Mouse (Mus musculus) c-Kit-positive CD71-positive TER-119-negative erythroid progenitor cells, embryonic 14.5 days (primary cell): ENCODE data around the gene Nploc4.
A peak's percentile ranks its signal among the peaks of the same experiment; 100 is the strongest.

Experiments
- DNase-seq: peaks from one replicate; pipeline ENCODE4 v3.0.0-alpha.2; 2013; ENCODE audit warnings: low read depth

Nploc4 gene

DNA sequence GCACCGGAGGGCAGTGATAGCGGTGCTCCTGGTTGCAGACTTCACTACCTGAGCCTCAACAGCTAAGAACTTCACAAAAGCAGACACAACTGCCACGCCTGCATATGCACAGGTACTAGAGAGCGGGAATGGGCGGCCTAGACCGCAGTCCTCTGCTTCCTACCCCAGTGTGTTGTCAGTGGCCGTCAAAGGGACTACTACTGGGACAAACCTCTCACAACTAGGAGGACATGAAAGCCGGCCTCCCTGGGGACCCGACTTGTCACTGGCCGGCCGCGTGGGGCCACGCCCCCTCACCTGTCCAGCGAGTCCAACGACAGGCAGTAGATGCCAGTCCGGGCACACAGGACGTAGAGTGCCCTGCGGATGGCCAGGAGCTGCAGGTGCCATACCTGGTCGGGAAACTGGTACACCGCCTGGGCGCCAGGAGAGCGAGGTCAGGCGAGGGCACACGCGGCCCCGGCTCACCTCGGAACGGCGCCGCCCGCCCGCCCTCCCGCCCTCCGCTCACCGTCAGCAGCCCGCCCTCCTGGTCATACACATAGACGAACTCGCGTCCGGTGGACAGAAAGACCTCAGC, 59.4 kb downstream of the Nploc4 start:
- DNase-seq = no peak

DNA sequence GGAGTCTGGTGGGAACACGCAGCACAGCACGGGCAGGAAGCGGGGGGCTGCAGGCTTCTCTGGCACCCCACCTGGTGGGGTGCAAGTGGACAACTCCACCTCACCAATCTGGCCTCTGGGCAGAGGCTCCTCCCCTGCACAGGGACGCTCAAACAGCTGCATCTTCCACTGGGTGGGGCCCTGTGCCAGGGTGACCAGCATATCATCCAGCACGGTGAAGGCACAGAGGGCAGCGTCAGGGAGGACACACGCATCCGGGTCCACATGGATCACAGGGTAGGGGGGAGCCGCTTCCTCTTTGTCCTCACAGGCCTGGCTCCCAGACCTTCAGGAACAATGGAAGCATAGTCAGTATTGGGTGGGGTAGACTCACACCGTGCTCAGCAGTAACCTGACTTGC, 60.2 kb downstream of the Nploc4 start:
- DNase-seq = no peak

DNA sequence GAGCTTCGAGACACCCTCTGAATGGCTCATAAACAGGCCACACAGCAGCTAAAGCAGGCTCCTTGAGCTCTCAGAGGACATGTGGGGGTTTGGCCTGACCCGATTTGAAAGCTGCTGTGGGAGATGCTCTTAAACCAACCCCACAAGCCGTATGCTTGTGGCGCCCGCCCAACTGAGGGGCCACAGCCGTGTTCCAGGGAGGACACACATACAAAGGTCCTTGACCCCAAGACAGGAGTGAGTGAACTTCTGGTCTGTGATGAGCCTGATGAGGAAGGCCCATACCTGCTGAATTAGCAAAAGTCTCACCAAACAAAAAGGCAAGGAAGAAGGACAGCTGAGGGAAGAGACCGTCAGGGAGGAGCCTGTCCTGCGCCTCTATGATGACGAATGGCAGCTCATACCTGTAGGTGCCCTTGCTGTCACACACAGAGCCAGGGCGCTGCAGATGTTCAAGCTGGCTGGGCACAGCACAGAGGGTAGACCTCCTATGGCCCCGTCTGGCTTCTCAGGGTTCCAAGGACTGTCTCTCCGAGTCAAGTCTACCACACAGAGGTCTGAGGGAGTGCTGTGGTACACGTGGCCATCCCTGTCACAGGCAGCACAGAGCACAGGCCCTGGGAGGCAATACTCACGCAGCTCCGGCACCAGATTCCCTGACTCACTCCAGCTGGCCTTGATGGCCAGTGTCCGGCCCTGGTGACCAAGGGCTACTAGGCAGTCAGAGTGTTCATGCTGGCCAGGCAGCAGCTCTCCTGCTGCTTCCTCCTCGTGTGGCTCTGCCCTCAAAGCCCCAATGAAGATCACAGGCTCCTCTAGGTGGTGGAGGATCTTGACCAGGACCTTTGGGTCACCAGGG, 61.0 kb downstream of the Nploc4 start:
- DNase-seq = no peak

DNA sequence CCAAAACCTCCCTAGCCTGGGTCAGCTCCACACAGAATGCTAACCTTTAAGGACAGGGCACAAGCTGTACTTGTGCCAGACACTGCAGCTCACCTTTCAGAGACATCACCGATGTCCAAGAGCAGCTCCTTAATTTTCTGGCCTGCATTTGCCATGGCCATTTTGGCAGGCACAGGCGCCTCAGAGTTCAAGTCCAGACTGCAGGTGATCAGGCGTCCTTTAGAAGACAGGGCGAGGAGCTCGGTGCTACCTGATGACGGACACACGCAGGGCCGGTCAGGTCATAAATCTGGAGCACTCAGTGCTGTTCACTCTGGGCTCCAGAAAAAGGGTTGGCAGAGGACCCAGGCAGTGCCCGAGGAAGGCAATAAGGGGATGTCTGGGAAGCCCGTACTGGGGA, 62.2 kb downstream of the Nploc4 start:
- no peak for DNase-seq

DNA sequence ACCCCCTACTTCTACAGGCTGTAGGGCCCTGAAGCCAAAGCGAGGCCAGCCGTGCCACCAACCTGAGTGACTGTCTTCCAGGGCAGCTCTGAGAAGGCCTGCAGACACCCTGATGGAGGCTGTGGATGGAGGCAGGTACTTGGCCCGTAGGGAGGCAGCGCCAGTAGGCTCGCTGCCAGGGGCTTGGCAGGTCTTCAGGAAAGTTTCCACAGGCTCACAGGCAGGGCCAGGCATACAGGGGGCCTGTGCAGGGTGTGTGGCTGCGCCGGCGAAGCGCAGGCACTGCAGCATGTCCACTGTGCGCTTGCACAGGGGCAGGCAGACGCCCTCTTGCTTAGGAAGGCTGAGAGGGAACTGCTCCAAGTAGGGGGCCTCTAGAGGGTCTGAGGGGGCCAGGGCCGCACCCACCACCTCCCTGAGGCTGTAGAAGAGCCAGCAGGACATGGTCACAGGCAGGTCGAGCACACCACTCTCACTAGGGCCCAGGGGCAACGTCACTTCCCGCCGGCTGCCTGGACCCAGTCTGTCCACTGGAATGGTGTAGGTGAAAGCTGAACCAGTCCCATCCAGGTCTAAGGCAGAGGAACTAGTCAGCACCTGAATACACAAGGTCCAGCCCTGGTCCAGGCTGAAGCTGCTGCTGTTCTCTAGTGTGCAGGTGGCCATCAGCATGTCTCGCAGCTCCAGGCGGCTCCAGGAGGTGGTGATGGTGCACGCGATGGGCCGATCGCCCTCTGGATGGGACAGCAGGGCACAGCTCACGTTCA, 63.5 kb downstream of the Nploc4 start:
- DNase-seq = no peak

DNA sequence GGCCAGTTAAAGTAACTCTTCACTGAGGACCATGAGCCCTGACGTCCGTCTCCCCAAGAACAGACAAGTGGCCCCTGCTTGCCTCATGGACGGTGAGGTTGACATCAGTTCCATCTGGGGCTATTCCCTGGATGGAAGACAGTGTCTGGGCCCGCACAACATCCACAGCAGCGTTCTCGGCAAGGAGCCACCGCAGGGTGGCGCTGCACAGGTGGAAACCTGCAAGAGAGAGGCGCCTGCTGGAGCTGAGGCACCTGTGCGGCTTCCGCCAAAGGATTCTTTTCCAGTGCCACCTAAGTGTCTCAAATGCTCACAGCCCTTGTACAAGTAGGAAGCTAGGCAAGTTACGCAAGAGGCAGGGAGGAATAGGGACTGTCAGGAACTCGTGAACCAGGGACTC, 64.5 kb downstream of the Nploc4 start:
- no peak for DNase-seq

DNA sequence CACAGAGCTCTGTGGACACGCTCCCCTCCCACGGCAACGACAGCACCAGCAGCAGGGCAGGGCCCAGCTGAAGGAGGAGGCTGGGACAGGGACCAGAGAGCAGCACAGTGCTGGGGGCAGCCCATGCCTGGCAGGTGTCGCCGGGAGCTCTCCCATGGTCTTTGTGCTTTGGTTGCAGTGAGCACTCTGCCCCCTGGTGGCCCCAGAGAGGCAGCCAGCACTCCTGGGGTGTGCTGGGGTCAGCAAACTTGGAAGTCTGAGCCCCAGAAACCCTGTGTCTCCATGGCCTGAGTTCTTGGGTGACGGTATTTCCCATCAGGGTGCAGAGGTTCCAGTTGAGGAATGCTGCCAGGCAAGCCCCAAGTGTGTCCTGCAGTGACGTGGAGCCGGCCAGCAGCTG, 67.9 kb downstream of the Nploc4 start:
- DNase-seq = peak; percentile 41

DNA sequence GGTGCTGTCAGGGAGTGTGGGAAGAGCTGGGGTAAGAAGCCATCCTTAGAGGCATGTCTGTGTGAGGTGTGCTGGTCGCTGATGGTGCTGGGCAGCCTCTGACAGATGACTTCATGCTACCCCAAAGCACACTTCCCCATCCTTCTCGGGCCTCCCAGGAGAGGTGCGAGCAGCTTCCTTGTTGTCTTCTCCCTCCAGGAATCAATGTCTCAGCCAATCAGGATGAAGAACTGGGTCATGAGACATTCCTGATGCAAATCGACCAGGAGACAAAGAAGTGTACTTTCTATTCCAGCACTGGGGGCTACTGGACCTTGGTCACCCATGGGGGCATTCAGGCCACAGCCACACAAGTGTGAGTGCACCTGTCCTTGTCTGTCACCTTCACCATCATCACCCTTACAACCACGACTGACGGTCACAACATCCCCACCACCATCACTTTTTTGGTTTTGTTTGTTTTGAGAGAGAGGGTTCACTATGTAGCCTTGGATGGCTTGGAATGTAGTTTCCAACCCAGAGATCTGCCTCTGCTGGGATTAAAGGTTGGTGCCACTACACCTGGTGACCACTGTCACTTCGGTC, 71.0 kb downstream of the Nploc4 start:
- no peak for DNase-seq

DNA sequence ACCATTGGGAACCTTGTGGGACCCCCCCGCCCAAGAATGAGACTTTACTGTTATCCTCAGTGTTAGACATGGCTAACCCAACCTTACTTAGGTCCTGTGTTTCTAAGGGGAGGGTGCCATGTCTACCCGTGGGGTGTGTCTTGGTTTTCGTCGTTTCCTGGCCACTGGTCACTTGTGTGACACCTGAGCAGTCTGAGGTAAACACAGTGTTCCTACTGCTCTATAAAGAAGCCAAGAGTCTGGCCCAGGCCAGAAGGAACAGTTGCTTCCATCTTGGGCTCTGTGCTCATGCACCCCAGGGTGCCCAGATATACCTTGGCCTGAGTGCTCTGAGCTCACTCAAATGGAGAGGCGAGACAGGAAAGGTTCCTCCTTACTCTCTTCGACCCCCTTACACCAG, 74.6 kb downstream of the Nploc4 start:
- DNase-seq = no peak

DNA sequence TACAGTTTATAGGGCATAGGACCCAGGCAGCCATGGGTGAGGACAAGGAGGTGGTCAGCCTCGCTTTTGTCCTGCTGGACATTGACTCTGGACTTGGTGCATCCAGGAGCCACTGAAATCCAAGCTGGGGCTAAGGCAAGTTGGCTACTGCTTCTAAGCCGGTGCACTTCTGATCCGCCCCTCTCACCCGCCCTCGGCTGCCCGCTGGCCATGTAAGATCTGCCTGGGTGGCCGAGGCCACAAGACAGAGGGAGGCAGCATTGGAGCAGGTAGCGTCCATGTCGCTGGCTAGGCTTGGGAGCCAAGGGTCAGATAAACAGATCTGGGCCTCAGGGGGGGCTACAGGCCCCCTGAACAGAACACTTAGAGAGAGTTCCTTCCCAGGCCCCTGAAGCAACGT, 76.2 kb downstream of the Nploc4 start, which contains the start of gene Fscn2:
Gene Fscn2, plus strand, starts transcription at position 240 of the 400 bp plus-strand sequence.
- no peak for DNase-seq

DNA sequence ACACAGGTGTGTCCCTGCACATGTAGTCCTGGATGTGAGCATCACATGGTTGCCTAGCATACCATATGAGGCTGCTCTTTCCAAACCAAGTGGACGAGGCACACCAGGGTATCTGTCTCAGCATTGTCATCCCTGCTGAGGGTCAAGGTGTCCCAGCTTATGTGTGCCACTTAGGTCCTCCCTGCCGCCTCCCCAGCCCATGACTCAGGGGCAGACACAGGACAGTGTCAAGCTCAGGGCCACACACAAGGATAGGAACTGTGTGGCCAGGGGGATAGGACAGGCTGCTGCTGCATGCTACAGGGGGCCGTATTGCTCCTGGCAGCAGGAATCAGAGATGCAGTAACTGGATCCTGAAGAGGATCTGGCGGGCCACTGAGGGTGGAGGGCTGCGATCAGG, 76.8 kb downstream of the Nploc4 start:
- no peak for DNase-seq

DNA sequence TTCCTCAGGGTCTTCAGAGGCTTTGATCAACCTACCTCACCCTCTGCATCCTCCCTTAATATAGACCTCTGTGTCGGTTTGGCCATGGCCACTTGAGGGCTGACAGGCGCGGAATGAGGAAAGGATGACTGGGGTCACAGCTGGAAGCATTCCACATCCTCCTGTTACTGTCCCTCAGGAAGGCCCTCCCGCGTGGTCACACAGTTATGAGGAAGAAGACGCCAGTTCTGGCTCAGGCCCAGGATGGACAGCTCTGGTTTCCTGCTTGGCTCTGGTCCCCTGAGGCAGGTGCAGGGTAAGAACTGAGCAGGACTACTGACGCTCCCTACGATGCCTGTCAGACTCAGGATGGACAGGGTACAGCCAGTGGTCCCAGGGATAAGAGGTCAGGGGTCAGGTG, 77.4 kb downstream of the Nploc4 start:
- no peak for DNase-seq

DNA sequence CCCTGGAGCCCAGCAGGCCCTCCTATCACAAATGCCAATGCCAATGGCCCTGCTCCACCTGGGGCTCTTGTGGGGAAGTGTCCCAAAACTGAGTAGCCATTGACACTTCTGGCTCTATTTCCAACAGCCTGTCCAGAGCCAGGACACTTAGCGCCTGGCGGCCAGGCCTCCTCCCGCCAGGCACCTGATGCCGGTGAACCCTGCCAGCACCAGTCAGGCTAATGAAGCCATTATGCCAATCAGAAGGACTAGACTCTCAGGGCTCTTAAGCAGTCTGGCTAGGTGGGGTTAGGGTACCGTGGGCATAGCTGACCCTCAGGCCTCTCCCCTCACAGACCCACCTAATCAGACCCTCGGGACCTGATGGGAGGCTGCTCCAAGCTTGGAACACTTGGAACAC, 78.1 kb downstream of the Nploc4 start:
- DNase-seq = no peak

DNA sequence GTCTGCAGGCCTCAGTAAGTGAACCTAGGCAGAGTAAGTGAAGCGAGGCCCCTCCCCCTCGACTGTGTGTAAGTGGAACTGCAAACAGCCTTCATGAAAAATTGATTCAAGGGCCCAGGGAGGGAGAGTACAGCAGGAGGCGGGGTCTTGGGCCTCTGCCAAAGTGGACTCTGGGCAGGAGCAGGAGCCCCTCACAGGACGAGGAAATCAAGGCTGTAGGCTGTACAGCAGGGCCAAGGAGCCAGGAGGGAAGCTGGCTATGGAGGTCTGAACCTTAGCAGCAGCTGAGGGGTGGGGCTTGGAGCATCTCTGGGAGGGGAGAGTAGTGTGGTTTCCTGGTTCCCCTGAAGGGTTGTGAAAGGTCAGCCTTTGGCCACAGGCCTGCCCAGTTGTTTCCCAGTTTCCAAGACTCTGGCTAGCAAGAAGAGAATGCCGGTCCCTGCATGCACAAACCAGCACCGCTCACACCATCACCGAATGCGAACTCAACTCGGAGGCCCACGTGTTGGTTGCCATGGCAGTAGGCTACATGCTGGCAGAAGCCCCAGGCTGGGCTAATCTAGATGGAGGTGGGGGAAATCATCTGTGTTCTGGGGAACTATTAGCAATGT, 79.6 kb downstream of the Nploc4 start:
- no peak for DNase-seq

DNA sequence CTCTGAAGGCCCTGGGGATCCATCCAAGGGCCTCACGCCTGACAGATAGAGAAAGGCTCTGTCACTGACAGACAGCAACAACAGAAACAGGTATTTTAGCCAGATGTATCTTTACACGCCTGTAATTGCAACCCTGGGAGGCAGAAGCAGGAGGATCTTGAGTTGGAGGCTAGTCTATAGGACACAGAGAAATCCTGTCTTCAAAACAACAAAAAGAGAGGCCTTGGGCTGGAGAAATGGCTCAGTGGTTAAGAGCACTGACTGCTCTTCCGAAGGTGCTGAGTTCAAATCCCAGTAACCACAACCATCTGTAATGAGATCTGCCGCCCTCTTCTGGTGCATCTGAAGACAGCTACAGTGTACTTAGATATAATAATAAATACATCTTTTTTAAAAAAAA, 80.6 kb downstream of the Nploc4 start:
- no peak for DNase-seq

DNA sequence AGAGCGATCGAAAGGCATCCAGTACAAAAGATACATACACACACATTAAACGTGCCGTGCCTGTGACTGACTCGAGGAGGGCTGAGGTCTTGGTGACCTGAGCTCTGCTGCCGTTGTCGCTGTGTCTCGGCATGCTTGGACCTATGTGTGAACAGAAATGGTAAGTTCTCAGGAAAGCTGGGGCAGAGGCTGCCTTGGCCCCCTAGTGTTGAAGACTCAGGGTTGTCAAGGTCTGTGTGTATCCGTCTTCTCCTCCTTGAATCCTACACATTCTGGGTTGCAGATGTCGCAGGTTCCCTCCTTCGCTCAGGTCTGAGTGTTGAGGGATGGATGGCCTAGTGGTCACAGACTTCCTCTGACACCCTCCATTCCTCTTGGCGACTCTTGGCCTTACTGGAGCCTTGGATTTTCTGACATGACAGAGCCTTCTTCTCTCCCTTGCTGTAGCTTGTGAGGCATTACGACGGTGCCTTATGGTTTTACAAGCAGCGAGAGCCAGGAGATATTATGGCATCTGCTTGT, 81.1 kb downstream of the Nploc4 start:
- DNase-seq = no peak

DNA sequence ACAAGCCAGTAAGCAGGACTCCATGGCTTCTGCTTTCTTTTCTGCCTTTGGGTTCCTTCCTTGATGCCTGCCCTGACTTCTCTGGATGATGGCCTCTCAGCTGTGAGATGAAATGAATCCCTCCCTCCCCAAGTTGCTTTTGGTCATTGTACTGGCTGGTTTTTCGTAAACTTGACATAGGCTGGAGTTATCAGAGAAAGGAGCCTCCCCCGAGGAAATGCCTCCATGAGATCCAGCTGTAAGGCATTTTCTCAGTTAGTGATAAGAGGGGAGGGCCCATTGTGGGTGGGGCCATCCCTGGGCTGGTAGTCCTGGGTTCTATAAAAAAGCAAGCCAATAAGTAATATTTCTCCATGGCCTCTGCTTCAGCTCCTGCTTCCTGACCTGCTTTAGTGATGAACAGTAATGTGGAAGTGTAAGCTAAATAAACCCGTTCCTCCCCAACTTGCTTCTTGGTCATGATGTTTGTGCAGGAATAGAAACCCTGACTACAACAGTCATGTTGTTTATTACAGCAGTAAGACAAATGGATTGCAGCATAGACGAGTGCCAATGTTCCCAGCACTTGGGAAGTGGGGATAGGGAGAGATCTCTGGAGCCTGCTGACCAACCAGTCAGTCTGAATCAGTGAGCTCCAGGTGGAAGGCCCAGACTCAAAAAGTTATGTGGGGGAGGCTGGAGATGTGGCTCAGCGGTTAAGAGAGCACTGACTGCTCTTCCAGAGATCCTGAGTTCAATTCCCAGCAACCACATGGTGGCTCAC, 82.0 kb downstream of the Nploc4 start:
- no peak for DNase-seq

DNA sequence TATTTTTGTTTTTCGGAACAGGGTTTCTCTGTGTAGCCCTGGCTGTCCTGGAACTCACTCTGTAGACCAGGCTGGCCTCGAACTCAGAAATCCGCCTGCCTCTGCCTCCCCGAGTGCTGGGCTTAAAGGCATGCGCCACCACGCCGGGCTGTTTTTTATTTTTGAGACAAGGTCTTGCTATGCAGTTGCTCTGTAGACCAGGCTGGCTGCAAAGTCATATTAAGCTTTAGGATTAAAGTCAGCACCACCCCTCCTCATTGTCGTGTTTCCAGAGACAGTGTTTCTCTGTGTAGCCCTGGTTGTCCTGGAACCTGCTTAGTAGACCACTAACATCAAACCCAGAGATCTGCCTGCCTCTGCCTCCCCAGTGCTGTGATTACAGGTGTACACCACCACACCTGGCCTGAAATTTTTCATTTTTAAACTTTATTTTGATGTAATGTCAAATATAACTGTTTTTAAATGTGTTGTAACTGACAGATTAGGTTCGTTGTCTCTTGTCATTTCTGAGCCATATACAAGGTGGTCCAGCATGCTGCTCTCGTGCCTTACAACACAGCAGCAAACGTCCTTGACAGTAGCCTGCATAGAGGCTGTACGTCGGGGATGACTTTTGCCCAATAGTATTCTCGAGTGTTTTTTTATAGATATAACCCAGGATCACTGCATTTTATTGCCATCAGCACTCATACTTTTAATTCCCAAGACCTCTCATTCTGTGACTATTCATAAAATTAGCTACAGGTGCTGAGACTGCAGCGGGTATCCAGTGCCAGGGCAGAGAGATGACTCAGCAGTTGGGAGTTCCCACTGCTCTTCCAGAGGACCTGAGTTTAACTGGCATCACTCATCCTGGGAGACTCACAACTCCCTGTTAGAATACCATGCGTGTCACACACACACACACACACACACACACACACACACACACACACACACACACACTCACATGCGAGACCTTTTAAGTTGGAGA, 82.9 kb downstream of the Nploc4 start:
- DNase-seq = no peak

DNA sequence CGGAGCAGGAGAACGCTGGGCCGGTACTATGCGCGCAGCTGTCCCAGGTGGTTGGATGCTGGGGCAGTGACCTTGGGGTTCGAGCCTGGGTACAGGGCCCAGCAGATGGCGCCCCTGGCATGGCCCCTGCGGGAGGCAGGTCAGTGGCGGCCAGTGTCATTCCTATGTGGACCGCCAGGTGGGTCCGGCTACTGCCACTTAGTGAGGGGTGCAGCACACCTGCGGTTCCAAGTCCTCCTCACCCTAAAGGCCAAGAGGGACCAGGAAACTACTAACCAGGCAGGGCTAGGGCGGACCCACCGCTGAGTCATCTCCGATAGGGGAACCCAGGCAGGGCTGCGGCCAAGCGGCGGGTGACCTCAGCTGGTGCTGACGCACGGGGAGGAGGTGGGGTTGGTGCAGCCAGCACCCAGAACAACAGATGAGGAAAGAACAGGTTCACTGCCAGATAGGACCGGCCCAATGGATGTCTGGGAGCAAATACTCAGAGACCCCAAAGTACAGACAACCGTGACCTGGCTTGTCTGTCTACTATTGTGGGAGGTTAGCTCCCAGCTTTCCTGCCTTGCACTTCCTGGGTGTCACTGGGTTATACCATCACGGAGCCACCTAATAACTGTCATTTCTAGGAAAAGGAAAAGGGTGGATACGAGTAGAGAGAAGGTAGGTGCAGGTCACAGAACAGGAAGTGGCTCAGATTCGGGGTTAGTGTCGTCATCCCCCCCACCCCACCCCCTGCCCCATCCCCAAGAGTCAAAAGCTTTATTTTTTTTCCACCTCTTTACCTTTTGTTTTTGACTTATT, 83.8 kb downstream of the Nploc4 start:
- peak; percentile 74 for DNase-seq
